Mouse (Mus musculus) MEL (cell line): ENCODE measurements around the gene Thsd4.

Source experiments
- EP300 ChIP-seq, 2 experiments: IDR thresholded peaks; 2 replicates each; pipeline ENCODE4 v1.6.1; 2011; ENCODE audit warnings: improper control_type of control experiment in 2 of 2, low read length in 2 of 2, low read depth in 1 of 2, mild to moderate bottlenecking in 1 of 2
- SMC3 ChIP-seq: IDR thresholded peaks from 2 replicates; pipeline ENCODE4 v1.6.1; 2011; ENCODE audit warnings: low read depth, low read length, improper control_type of control experiment
- UBTF ChIP-seq: IDR thresholded peaks from 2 replicates; pipeline ENCODE4 v1.6.1; 2012; ENCODE audit warnings: low read depth, mild to moderate bottlenecking, inconsistent platforms, low read length, improper control_type of control experiment, moderate library complexity, borderline replicate concordance; ENCODE audit not compliant: insufficient read depth

- TF ChIP-seq EP300 (IDR thresholded peaks at IDR 0.05; ENCODE audit: low read depth in 1 of 2, low read length in 2 of 2) (no peak), UBTF (no peak), SMC3 (no peak)
Observed at GRCm38 (mm10) chr9:60216029-60216428, 305.8 kb downstream of the Thsd4 start.
